ENCODE assay signal across 10 mouse cellular contexts in the genomic region with DNA sequence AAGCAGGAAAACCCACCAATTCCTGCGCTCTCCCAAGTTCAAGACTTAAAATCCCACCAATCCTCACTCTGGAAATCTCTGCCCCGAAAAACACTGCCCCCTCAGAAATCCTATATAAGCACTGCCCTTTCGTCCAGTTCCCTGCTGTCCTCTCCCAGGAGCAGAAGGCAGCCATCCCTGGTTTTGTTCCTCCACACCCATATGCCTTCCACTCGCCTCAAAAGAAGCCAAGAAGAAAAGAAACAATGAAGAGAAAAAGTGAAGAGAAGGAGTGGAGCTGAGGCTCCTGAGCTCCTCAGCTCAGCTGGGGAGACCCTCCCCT. TPM values are rescaled to one million over a fixed set of nuclear protein-coding genes. Genes with fewer than 3 reads are reported as not detected.
DNase-seq lines count a peak whose midpoint lies in the region; ATAC-seq lines count a peak whose summit lies in the region.
"Had no signal": no experiment of that assay in that cellular context is flagged by ENCODE, and none has a peak within 500 bp of the region (broad histone marks: within the 10 kb centered on the region; RNA-seq: fewer than 3 reads in every experiment).

No protein-coding gene starts in this region.

- H3K27me3 ChIP-seq in forebrain, embryonic 12.5 days, result no peaks in the 10 kb centered on the region
- no peaks in the 10 kb centered on the region for H3K27me3 ChIP-seq in limb, embryonic 15.5 days

- peak overlapping the region; percentile 64 for H3K4me2 ChIP-seq in forebrain, embryonic 12.5 days
- peak overlapping the region; percentile 77 for H3K4me2 ChIP-seq in limb, embryonic 15.5 days

- DNase-seq in embryo, embryonic 10.5 days (ENCODE audit: low spot score), result peak; percentile 51
- no peak for DNase-seq in embryo, embryonic 10 days (ENCODE audit: low spot score)
- peak; percentile 23 for DNase-seq in A20 (ENCODE audit: low read depth, low spot score)
- DNase-seq in right cerebral cortex, postnatal 36 days (ENCODE audit: low spot score in 2 of 2), result no peak
- DNase-seq in frontal cortex, adult 2 months (ENCODE audit: extremely low spot score in 1 of 2, low spot score in 1 of 2), result no peak
- DNase-seq in urinary bladder, postnatal 25 days (ENCODE audit: low spot score), result no peak
- DNase-seq: adrenal gland, postnatal 14 days had no signal

- 35% methylated on average over 4 of the region's 4 CpGs for WGBS in forebrain, embryonic 12.5 days
- 51% methylated on average over 4 of the region's 4 CpGs for WGBS in limb, embryonic 15.5 days

- H3K27ac ChIP-seq in forebrain, embryonic 12.5 days, result peak overlapping the region; percentile 97
- H3K27ac ChIP-seq in limb, embryonic 15.5 days, result no peak overlapping the region
- H3K27ac ChIP-seq: macrophage had no signal

- no peaks in the 10 kb centered on the region for H3K36me3 ChIP-seq in forebrain, embryonic 12.5 days (replicated peaks)
- no peaks in the 10 kb centered on the region for H3K36me3 ChIP-seq in limb, embryonic 15.5 days

- peak overlapping the region; percentile 76; the same call in 1 of the 2 replicates for H3K9ac ChIP-seq in forebrain, embryonic 12.5 days
- H3K9ac ChIP-seq in limb, embryonic 15.5 days, result no peak overlapping the region

- H3K4me1 ChIP-seq in forebrain, embryonic 12.5 days, result peaks cover 10% of the 10 kb centered on the region
- H3K4me1 ChIP-seq in limb, embryonic 15.5 days, result no peaks in the 10 kb centered on the region

- H3K4me3 ChIP-seq in forebrain, embryonic 12.5 days (replicated peaks), result peak overlapping the region; percentile 58
- H3K4me3 ChIP-seq in limb, embryonic 15.5 days, result peak overlapping the region; percentile 58

- H3K9me3 ChIP-seq in forebrain, embryonic 12.5 days, result no peaks in the 10 kb centered on the region
- H3K9me3 ChIP-seq in limb, embryonic 15.5 days, result no peaks in the 10 kb centered on the region

- ATAC-seq in forebrain, embryonic 12.5 days (ENCODE audit: low FRiP score), result no peak
- ATAC-seq in limb, embryonic 15.5 days (ENCODE audit: insufficient number of reproducible peaks, low FRiP score, low TSS enrichment, low read depth), result no peak

RNA-seq across cellular contexts. Expression of a gene that starts 0.7 kb away (rescaled TPM):
- 2.4 and 2.6 TPM in 2 replicates for polyA plus RNA-seq in forebrain, embryonic 12.5 days (2016; fragmentation: Nextera tagmentation; extraction: Ambion mirVana)
- polyA plus RNA-seq in limb, embryonic 15.5 days (2015; fragmentation: Nextera tagmentation; extraction: Ambion mirVana), result 0.61 TPM in 1 of 2 replicates, not detected in the other
- 10.7 and 11.1 TPM in 2 replicates for polyA plus RNA-seq in frontal cortex, adult 2 months (2012; rRNA removed)

RNA-seq across cellular contexts. Expression of a gene that starts 22.4 kb away (rescaled TPM):
- not detected in 2 replicates for polyA plus RNA-seq in forebrain, embryonic 12.5 days (2016; fragmentation: Nextera tagmentation; extraction: Ambion mirVana)
- not detected in 2 replicates for polyA plus RNA-seq in limb, embryonic 15.5 days (2015; fragmentation: Nextera tagmentation; extraction: Ambion mirVana)
- polyA plus RNA-seq in frontal cortex, adult 2 months (2012; rRNA removed), result not detected in 2 replicates
- polyA plus RNA-seq: macrophage had no signal

RNA-seq across cellular contexts. Expression of a gene that starts 44.7 kb away (rescaled TPM):
- polyA plus RNA-seq in forebrain, embryonic 12.5 days (2016; fragmentation: Nextera tagmentation; extraction: Ambion mirVana), result not detected in 2 replicates
- polyA plus RNA-seq in limb, embryonic 15.5 days (2015; fragmentation: Nextera tagmentation; extraction: Ambion mirVana), result 0.20 TPM in 2 replicates
- 0.06 TPM in 1 of 2 replicates, not detected in the other for polyA plus RNA-seq in frontal cortex, adult 2 months (2012; rRNA removed)

Comparison
In these comparisons a context has a peak if more than half of its experiments do, and no peak if none do; other contexts are left out.
1. DNase-seq: peak in embryo, embryonic 10.5 days (single experiment) and A20 (single experiment); none in embryo, embryonic 10 days (single experiment), right cerebral cortex, postnatal 36 days (0 of 2), frontal cortex, adult 2 months (0 of 2) and urinary bladder, postnatal 25 days (single experiment).